Mouse (Mus musculus) embryonic fibroblast, embryonic 13.5 days (primary cell): ENCODE data around the gene Rad51b.

Source experiments
- CTCF ChIP-seq: IDR thresholded peaks from 2 replicates; pipeline ENCODE4 v1.5.1; 2011; ENCODE audit warnings: mild to moderate bottlenecking, control low read depth, low read length, moderate library complexity, borderline replicate concordance; ENCODE audit not compliant: insufficient read depth
- POLR2A ChIP-seq: IDR thresholded peaks from 2 replicates; pipeline ENCODE4 v1.6.1; 2011; ENCODE audit warnings: low read depth, mild to moderate bottlenecking, control low read depth, low read length, moderate library complexity

DNA sequence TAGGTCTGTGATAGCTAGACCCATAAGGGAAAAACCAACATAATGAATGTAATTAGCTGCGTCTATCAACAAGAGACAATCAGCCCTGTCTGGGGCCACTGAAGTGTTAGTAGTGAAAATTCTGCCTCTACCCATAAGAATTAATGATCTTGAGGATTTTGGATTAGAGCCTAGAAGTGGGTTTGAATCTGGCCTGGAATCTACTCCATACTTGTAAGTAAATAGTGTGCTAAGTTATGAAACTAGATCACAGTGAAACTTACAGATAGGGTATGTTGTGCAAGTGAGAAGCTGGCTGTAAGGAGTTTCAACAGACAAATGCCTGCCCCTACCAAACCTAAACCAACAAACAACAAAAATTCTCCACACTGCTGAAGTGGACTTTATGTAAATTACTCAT, 83.1 kb downstream of the Rad51b start:
- TF ChIP-seq CTCF = no peak
- TF ChIP-seq POLR2A = no peak
